Mouse (Mus musculus) hindbrain, embryonic 16.5 days (tissue): ENCODE measurements around the gene March1. TPM values are rescaled to one million over a fixed set of nuclear protein-coding genes. Genes with fewer than 3 reads are reported as not detected.

Source experiments
- ATAC-seq: fragments of 200-750 bp; cut with Nextera tagmentation; 2 replicates; pipeline ENCODE4 v1.8.0; 2017; ENCODE audit warnings: moderate TSS enrichment, moderate library complexity
- H3K27ac ChIP-seq: fragments of 300-500 bp; sonication (generic); 2 replicates; pipeline ENCODE4 v1.5.1; 2014; ENCODE audit warnings: low read depth, mild to moderate bottlenecking, control low read depth, low read length, moderate library complexity
- H3K27me3 ChIP-seq: fragments of 300-500 bp; sonication (generic); replicated peaks from 2 replicates; pipeline ENCODE4 v1.6.1; 2014; ENCODE audit warnings: low read length; ENCODE audit not compliant: control insufficient read depth, insufficient read depth
- H3K36me3 ChIP-seq: fragments of 300-500 bp; sonication (generic); 2 replicates; pipeline ENCODE4 v1.6.1; 2014; ENCODE audit warnings: mild to moderate bottlenecking, low read length, moderate library complexity, mixed read lengths; ENCODE audit not compliant: control insufficient read depth, insufficient read depth
- H3K4me1 ChIP-seq: fragments of 300-500 bp; sonication (generic); 2 replicates; pipeline ENCODE4 v1.6.1; 2014; ENCODE audit warnings: low read depth, low read length; ENCODE audit not compliant: control insufficient read depth, insufficient read depth
- H3K4me2 ChIP-seq: fragments of 300-500 bp; sonication (generic); 2 replicates; pipeline ENCODE4 v1.6.1; 2014; ENCODE audit warnings: mild to moderate bottlenecking, low read length, control low read depth, moderate library complexity
- H3K4me3 ChIP-seq: fragments of 300-500 bp; sonication (generic); 2 replicates; pipeline ENCODE4 v1.5.1; 2014; ENCODE audit warnings: mild to moderate bottlenecking, low read length, control low read depth, moderate library complexity
- H3K9ac ChIP-seq: fragments of 300-500 bp; sonication (generic); 2 replicates; pipeline ENCODE4 v1.6.1; 2014; ENCODE audit warnings: low read depth, mild to moderate bottlenecking, control low read depth, low read length, moderate library complexity
- H3K9me3 ChIP-seq: fragments of 300-500 bp; sonication (generic); 2 replicates; pipeline ENCODE4 v1.6.1; 2014; ENCODE audit warnings: mild to moderate bottlenecking, low read length, moderate library complexity; ENCODE audit not compliant: control insufficient read depth
- WGBS: fragments of 180-500 bp; shearing (Covaris S2); extraction: QIAGEN DNeasy Blood & Tissue Kit; methylation state at CpG from one replicate; pipeline ENCODE4 v1.1.7; 2014; 5-methylcytosine and 5-hydroxymethylcytosine counted together
- polyA plus RNA-seq: library from polyadenylated mRNA; unstranded; fragments of >200 nt; fragmentation: Nextera tagmentation; extraction: Ambion mirVana; gene quantifications from 2 replicates; pipeline ENCODE4 v1.2.1, GENCODE M21; 2015

The March1 gene
- polyA plus RNA-seq, 1 experiment from 2014 or later: 45.6 TPM

DNA sequence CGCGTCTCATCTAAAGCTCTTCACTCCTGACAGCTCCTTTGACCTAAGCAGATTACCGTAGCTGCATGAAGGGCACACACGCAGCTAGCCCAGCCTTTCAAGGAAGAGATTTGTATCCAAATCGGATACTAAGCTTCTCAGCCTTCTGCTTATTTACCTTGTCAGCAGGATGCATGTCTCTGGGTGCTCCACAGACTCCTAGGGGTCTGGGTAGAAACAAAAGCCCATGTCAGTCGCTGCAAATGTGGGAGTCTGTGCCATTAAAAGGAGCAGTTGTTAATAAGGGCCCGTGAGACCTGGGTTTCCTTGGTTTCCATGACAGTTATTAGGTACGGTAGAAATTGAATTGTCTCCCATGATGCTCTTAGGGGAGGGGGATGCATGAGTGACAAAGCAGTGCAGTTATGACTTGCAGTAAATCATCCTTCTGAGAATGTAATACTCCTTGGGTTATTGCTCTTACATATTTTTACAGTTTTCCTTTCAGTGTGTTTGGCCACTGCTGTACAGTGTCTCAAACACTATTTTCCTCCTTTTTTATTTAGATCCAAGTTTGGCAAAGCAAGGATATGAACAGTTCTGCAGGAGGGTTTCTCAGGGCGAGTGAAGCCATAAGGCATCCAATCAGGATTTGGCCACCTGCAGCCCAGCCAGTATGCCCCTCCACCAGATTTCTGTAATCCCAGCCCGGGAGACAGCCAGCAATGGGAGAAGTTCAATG is 349.0 kb downstream of the March1 start:
- Histone ChIP-seq H3K4me2 (peak overlapping the region; percentile 45), H3K36me3 (no peaks in the 10 kb centered on the region), H3K4me1 (peaks cover 6% of the 10 kb centered on the region; the same call in 1 of the 2 replicates), H3K27ac (peak overlapping the region; percentile 42; the same call in 1 of the 2 replicates), H3K27me3 (no peaks in the 10 kb centered on the region), H3K9me3 (no peaks in the 10 kb centered on the region), H3K4me3 (peak overlapping the region; percentile 14), H3K9ac (peak overlapping the region; percentile 10; the same call in 1 of the 2 replicates)
- WGBS: 2% methylated on average over 10 of the region's 10 CpGs
- peak; percentile 92 for ATAC-seq

DNA sequence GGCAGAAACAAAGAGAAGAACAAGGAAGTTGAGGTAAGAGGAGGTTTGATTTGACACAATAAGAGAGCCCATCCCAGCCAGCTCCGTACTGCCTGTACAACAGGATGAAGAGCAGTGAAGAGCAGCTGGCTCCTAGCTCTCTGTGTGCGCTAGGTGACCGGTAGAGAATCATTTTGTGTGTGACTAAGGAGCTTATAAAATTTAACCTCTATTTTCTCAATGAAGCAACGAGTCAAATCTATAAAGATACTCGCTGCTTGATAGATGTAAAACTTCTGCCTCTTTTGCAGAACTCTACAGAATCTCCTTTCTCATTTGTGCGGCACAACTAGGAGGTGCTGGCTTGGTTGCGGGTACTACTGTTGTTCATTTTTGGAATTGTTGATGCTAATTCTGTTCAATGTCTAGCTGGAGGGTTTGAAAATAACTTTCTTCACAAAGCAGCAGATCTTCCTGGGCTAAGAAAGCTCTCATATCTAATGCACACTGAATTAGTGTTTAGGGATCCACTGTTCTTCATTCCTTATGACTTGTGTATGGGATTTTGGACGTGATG is 349.6 kb downstream of the March1 start:
- WGBS: 46% methylated on average over 8 of the region's 8 CpGs
- ATAC-seq: peak; percentile 78
- H3K4me3 ChIP-seq: peak overlapping the region; percentile 5
- no peak overlapping the region for H3K27ac ChIP-seq
- peak overlapping the region; percentile 45 for H3K4me2 ChIP-seq
- H3K27me3 ChIP-seq: no peaks in the 10 kb centered on the region
- H3K36me3 ChIP-seq: no peaks in the 10 kb centered on the region
- H3K9me3 ChIP-seq: no peaks in the 10 kb centered on the region
- no peak overlapping the region for H3K9ac ChIP-seq
- H3K4me1 ChIP-seq: peaks cover 6% of the 10 kb centered on the region; the same call in 1 of the 2 replicates

DNA sequence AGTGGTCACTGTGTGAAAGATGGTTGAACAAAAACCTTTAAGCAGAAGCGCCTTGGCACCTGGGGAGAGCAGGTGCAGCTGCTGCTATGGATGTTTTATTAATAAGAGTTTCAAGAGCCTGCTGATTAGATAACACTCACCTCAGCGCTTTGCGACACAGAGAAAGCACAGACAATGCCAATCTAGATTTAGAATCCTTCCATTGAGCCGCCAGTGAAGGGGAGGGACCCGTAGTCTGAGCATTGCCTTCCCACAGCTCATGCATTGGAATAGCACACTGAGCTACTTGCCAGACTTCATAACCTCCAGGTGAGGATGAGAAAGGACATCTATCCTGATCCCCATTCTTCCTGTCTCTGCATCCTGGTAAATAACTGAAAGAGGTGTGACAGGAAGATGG is 359.2 kb downstream of the March1 start:
- Histone ChIP-seq H3K9me3 (no peaks in the 10 kb centered on the region), H3K4me1 (no peaks in the 10 kb centered on the region), H3K9ac (no peak overlapping the region), H3K4me3 (no peak overlapping the region), H3K36me3 (no peaks in the 10 kb centered on the region), H3K4me2 (no peak overlapping the region), H3K27me3 (no peaks in the 10 kb centered on the region), H3K27ac (no peak overlapping the region)
- 59% methylated on average over 5 of the region's 5 CpGs for WGBS
- 0 out of 2 replicates have a peak, but pooled peaks have one; percentile 48 for ATAC-seq

DNA sequence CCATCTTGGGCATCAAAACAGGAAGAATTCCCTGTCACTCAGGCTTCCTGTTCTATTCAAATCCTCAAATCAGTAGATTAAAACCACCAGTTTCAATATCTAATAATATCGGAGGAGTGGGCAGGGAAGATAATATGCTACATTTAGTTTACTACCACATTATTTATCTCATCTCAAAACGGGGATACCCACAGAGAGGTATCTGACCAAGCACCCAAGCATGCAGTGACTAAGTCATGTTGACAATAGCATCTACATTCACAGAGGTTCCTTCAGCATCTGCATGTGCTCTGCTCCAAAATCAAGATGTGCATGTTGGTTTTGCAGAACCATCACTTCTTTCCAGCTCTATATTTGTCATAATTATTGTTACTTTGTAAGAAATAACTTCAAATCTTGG is 364.3 kb downstream of the March1 start:
- Histone ChIP-seq H3K36me3 (no peaks in the 10 kb centered on the region), H3K27ac (no peak overlapping the region), H3K9me3 (no peaks in the 10 kb centered on the region), H3K4me3 (no peak overlapping the region), H3K27me3 (no peaks in the 10 kb centered on the region), H3K9ac (no peak overlapping the region), H3K4me2 (no peak overlapping the region), H3K4me1 (no peaks in the 10 kb centered on the region)
- WGBS: 84% methylated on average over 2 of the region's 2 CpGs
- ATAC-seq: no peak

DNA sequence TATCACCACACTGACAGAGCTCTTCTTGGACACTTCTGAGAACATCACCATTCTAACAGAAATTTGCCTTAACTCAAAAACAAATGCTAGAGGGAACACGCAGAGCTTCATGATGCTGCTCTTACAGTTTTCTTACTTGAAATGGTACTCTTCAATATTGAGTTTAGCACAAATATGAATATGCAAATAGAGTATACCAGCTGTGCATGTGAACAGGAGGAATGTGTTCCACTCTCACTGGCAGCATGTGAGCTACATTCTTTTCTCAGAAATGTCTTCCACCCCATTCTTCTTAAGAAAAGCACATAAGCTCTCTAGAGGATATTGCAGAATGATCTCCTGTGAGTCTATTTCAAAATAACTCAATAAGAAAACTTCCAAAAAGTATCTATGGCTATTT is 370.0 kb downstream of the March1 start:
- H3K4me1 ChIP-seq: no peaks in the 10 kb centered on the region
- no peaks in the 10 kb centered on the region for H3K36me3 ChIP-seq
- H3K4me2 ChIP-seq: no peak overlapping the region
- no peak for ATAC-seq
- 78% methylated on average over 1 of the region's 1 CpGs for WGBS
- H3K9ac ChIP-seq: no peak overlapping the region
- no peaks in the 10 kb centered on the region for H3K9me3 ChIP-seq
- H3K4me3 ChIP-seq: no peak overlapping the region
- no peaks in the 10 kb centered on the region for H3K27me3 ChIP-seq
- no peak overlapping the region for H3K27ac ChIP-seq

DNA sequence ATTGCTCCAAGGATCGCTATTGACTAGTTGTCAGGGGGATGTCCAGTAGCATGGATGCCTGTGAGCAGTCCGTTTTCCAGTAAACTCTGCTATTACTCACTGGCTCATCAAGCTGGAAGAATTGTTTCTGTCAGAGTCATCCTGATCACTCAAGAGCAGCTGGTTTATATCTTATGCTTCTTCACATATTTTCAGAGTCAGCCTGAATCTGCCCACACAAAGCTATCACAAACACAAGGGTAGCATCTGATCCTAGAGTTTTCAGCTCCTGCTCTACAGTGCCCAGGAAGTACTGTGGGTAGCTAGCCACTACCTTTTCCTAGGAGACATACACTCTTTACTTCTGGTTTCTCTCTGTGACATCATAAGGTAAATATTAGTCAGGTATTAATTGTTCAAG is 405.1 kb downstream of the March1 start:
- Histone ChIP-seq H3K4me3 (no peak overlapping the region), H3K36me3 (no peaks in the 10 kb centered on the region), H3K4me2 (no peak overlapping the region), H3K4me1 (no peaks in the 10 kb centered on the region), H3K9ac (no peak overlapping the region), H3K9me3 (0 out of 2 replicates have a peak, but pooled peaks cover 3% of the 10 kb centered on the region), H3K27me3 (no peaks in the 10 kb centered on the region), H3K27ac (no peak overlapping the region)
- WGBS: 74% methylated on average over 2 of the region's 2 CpGs
- ATAC-seq: no peak

DNA sequence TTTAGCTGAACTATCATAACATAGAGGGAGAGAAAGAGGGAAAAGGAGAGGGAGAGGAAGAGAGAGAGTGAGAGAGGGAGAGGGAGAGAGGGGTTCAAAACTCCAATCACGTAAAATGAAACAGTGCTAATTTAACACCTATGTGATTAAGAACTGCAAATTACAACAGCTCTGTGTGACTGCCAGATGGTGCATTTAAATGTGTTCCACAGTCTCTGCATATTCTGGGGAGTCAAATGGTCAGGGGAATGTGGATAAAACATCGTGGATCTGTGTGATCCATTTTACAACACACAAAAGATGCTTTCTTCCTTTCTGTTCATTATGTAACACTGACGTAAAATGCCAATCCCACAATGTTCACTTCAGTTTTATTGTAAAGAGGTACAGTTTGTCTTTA is 416.0 kb downstream of the March1 start:
- Histone ChIP-seq H3K27ac (no peak overlapping the region), H3K36me3 (no peaks in the 10 kb centered on the region), H3K27me3 (no peaks in the 10 kb centered on the region), H3K4me1 (no peaks in the 10 kb centered on the region), H3K4me3 (no peak overlapping the region), H3K9ac (no peak overlapping the region), H3K9me3 (no peaks in the 10 kb centered on the region), H3K4me2 (no peak overlapping the region)
- ATAC-seq: no peak
- WGBS: 62% methylated on average over 3 of the region's 3 CpGs

DNA sequence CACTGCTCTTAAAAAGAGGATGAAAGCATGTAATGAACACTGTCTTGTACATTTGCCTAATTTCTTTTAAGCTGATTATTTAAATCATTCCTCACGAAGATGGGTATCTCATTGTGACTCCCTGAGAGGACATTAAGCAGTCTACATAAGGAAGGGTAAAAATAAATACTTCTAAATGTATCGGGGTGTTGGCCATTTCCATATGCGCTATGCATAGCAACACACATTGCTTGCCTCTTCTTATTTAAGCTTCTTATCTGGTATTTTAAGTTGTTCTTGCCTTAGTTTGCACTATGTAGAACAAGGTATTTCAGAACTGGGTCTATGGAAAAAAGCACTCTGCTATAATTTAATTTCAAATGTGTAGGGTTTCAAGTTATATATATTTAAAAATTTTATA is 416.7 kb downstream of the March1 start:
- Histone ChIP-seq H3K4me1 (no peaks in the 10 kb centered on the region), H3K4me2 (no peak overlapping the region), H3K36me3 (no peaks in the 10 kb centered on the region), H3K9ac (no peak overlapping the region), H3K9me3 (no peaks in the 10 kb centered on the region), H3K27ac (no peak overlapping the region), H3K27me3 (no peaks in the 10 kb centered on the region), H3K4me3 (no peak overlapping the region)
- ATAC-seq: no peak
- WGBS: 87% methylated on average over 3 of the region's 3 CpGs

DNA sequence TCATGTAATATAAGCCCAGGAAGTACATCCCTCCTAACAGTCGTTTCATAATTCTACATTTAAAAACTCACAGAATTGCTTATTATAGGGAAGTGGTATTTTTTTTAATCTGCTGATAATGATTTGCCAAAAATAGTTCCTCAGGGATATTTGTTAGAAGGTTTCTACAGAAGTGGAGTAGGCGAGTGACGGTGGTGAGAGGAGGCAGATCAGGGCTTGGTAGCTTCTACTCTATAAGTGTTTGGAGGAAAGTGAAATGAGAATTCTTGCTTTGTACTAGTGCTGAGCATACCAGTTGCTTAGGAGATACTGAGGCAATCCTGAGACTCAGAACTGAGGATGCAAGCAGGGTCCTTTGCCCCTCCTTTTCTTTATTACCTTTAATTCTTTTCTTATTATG is 476.5 kb downstream of the March1 start:
- no peak overlapping the region for H3K27ac ChIP-seq
- no peak overlapping the region for H3K9ac ChIP-seq
- 89% methylated on average over 3 of the region's 3 CpGs for WGBS
- H3K4me1 ChIP-seq: no peaks in the 10 kb centered on the region
- no peak overlapping the region for H3K4me2 ChIP-seq
- H3K9me3 ChIP-seq: no peaks in the 10 kb centered on the region
- no peaks in the 10 kb centered on the region for H3K27me3 ChIP-seq
- H3K36me3 ChIP-seq: no peaks in the 10 kb centered on the region
- no peak overlapping the region for H3K4me3 ChIP-seq
- no peak for ATAC-seq
